ENCODE assay signal across 8 mouse cellular contexts in genomic region chr3:95950763-95951551, GRCm38 (mm10). TPM values are rescaled to one million over a fixed set of nuclear protein-coding genes. Genes with fewer than 3 reads are reported as not detected.
DNase-seq lines count a peak whose midpoint lies in the region; ATAC-seq lines count a peak whose summit lies in the region.

No protein-coding gene starts in this region.

- H3K4me1 ChIP-seq in hindbrain, embryonic 11.5 days (replicated peaks; ENCODE audit: control insufficient read depth, insufficient read depth, low read length), result no peaks in the 10 kb centered on the region

- H3K4me3 ChIP-seq in hindbrain, embryonic 11.5 days (ENCODE audit: low read depth, low read length), result peak overlapping the region; percentile 43

- peak overlapping the region; percentile 58 for H3K9ac ChIP-seq in hindbrain, embryonic 11.5 days (ENCODE audit: low read depth, low read length)

- H3K4me2 ChIP-seq in hindbrain, embryonic 11.5 days (replicated peaks; ENCODE audit: low read depth, low read length), result peak overlapping the region; percentile 71

- DNase-seq in Muller cell, postnatal 12 days (ENCODE audit: inconsistent ontology term), result peak; percentile 94
- peak; percentile 96 for DNase-seq in cerebellum, adult 9-11 months
- peak; percentile 84 to 89 for DNase-seq in frontal cortex, adult 2 months (ENCODE audit: extremely low spot score in 1 of 2, low spot score in 1 of 2)
- peak; percentile 93 for DNase-seq in hindbrain, embryonic 11.5 days (ENCODE audit: low spot score)
- DNase-seq in layer of hippocampus, postnatal 14 days (ENCODE audit: low spot score in 2 of 2), result peak; percentile 92 to 98
- peak; percentile 91 for DNase-seq in lung, postnatal 14 days
- peak; percentile 86 for DNase-seq in retina, adult 2 months (ENCODE audit: low read depth, low spot score)
- peak; percentile 87 to 90 for DNase-seq in thymus, postnatal 36 days

- no peaks in the 10 kb centered on the region for H3K36me3 ChIP-seq in hindbrain, embryonic 11.5 days (ENCODE audit: control insufficient read depth, insufficient read depth, low read length)

- peak; percentile 95 for ATAC-seq in hindbrain, embryonic 11.5 days (ENCODE audit: low FRiP score)

- H3K9me3 ChIP-seq in hindbrain, embryonic 11.5 days (ENCODE audit: control insufficient read depth, low read length), result no peaks in the 10 kb centered on the region

- no peaks in the 10 kb centered on the region for H3K27me3 ChIP-seq in hindbrain, embryonic 11.5 days (ENCODE audit: control insufficient read depth, insufficient read depth, low read length)

- WGBS in hindbrain, embryonic 11.5 days, result 2% methylated on average over 49 of the region's 49 CpGs

- H3K27ac ChIP-seq in hindbrain, embryonic 11.5 days (ENCODE audit: low read depth, low read length), result peak overlapping the region; percentile 95

RNA-seq across cellular contexts. Expression of gene Anp32e, which starts 21.9 kb away (rescaled TPM):
- polyA plus RNA-seq in frontal cortex, adult 2 months (2012; rRNA removed), result 117 and 123 TPM in 2 replicates
- 114 and 133 TPM in 2 replicates for polyA plus RNA-seq in hindbrain, embryonic 11.5 days (2014; fragmentation: Nextera tagmentation; extraction: Ambion mirVana)
- total RNA-seq in layer of hippocampus, postnatal 14 days (2021), result 100 to 1,000 TPM; 101 TPM

RNA-seq across cellular contexts. Expression of gene Plekho1, which starts 44.8 kb away (rescaled TPM):
- polyA plus RNA-seq in frontal cortex, adult 2 months (2012; rRNA removed), result 131 and 156 TPM in 2 replicates
- 70.0 and 73.7 TPM in 2 replicates for polyA plus RNA-seq in hindbrain, embryonic 11.5 days (2014; fragmentation: Nextera tagmentation; extraction: Ambion mirVana)
- 10 to 100 TPM; 43.7 to 44.5 TPM for total RNA-seq in layer of hippocampus, postnatal 14 days (2021)

RNA-seq across cellular contexts. Expression of gene Car14, which starts 46.5 kb away (rescaled TPM):
- 12.8 and 14.6 TPM in 2 replicates for polyA plus RNA-seq in frontal cortex, adult 2 months (2012; rRNA removed)
- 26.5 and 27.8 TPM in 2 replicates for polyA plus RNA-seq in hindbrain, embryonic 11.5 days (2014; fragmentation: Nextera tagmentation; extraction: Ambion mirVana)
- total RNA-seq in layer of hippocampus, postnatal 14 days (2021), result 10 to 100 TPM in 1 of 2 experiments, 1 to 10 TPM in 1; 6.8 to 11.9 TPM

RNA-seq across cellular contexts. Expression of gene Aph1a, which starts 57.2 kb away (rescaled TPM):
- polyA plus RNA-seq in frontal cortex, adult 2 months (2012; rRNA removed), result 70.6 and 75.5 TPM in 2 replicates
- 28.5 and 34.0 TPM in 2 replicates for polyA plus RNA-seq in hindbrain, embryonic 11.5 days (2014; fragmentation: Nextera tagmentation; extraction: Ambion mirVana)
- 10 to 100 TPM; 76.1 to 83.5 TPM for total RNA-seq in layer of hippocampus, postnatal 14 days (2021)

RNA-seq across cellular contexts. Expression of gene BC028528, which starts 59.2 kb away (rescaled TPM):
- 15.0 and 16.2 TPM in 2 replicates for polyA plus RNA-seq in frontal cortex, adult 2 months (2012; rRNA removed)
- 11.0 and 11.2 TPM in 2 replicates for polyA plus RNA-seq in hindbrain, embryonic 11.5 days (2014; fragmentation: Nextera tagmentation; extraction: Ambion mirVana)
- total RNA-seq in layer of hippocampus, postnatal 14 days (2021), result 1 to 10 TPM; 6.4 to 9.6 TPM

Comparison
In these comparisons a context has a peak if more than half of its experiments do, and no peak if none do; other contexts are left out.
1. Peak in every context shown above with its lines: DNase-seq, ATAC-seq, H3K4me3 ChIP-seq and H3K27ac ChIP-seq.